Mouse (Mus musculus) macrophage (primary cell): ENCODE results near the gene Jag1. TPM values are rescaled to one million over a fixed set of nuclear protein-coding genes. Genes with fewer than 3 reads are reported as not detected.

Experiments
- H3K27ac ChIP-seq: fragments of 350-480 bp; formaldehyde crosslinking; 2 replicates; pipeline ENCODE4 v1.9.0; 2021
- H3K36me3 ChIP-seq: fragments of 350-480 bp; formaldehyde crosslinking; 2 replicates; pipeline ENCODE4 v1.9.0; 2021; ENCODE audit errors: inconsistent target
- H3K4me3 ChIP-seq: fragments of 350-480 bp; formaldehyde crosslinking; 2 replicates; pipeline ENCODE4 v1.9.0; 2021; ENCODE audit errors: inconsistent target
- H3K79me2 ChIP-seq: fragments of 350-480 bp; formaldehyde crosslinking; 2 replicates; pipeline ENCODE4 v1.9.0; 2021; ENCODE audit errors: inconsistent target
- WGBS: methylation state at CpG from one replicate; pipeline ENCODE4 v1.1.7; 2026; ENCODE audit warnings: inconsistent platforms; ENCODE audit not compliant: missing documents; 5-methylcytosine and 5-hydroxymethylcytosine counted together
- polyA plus RNA-seq: library from polyadenylated mRNA; stranded (reverse); fragments of 250-400 nt; gene quantifications from 3 replicates; pipeline ENCODE4 v1.2.4, GENCODE M21; 2018; ENCODE audit warnings: inconsistent platforms

Jag1 gene
- polyA plus RNA-seq, 1 experiment from 2014 or later = 2.2 TPM

- no peaks in the 10 kb centered on the region for H3K79me2 ChIP-seq
- 100% methylated on average over 1 of the region's 1 CpGs for WGBS
- H3K27ac ChIP-seq = no peak overlapping the region
- no peak overlapping the region for H3K4me3 ChIP-seq
- H3K36me3 ChIP-seq = no peaks in the 10 kb centered on the region
These were observed 66.5 kb downstream of the Jag1 start for GRCm38 (mm10) chr2:137049906-137050305.

- Histone ChIP-seq H3K4me3 (no peak overlapping the region), H3K79me2 (no peaks in the 10 kb centered on the region), H3K27ac (no peak overlapping the region), H3K36me3 (no peaks in the 10 kb centered on the region)
- 100% methylated on average over 1 of the region's 2 CpGs for WGBS
These were observed 67.1 kb downstream of the Jag1 start for GRCm38 (mm10) chr2:137049367-137049766.

- WGBS = 100% methylated on average over 2 of the region's 2 CpGs
- Histone ChIP-seq H3K4me3 (no peak overlapping the region), H3K27ac (no peak overlapping the region), H3K36me3 (no peaks in the 10 kb centered on the region), H3K79me2 (no peaks in the 10 kb centered on the region)
These were observed 72.3 kb downstream of the Jag1 start for GRCm38 (mm10) chr2:137044122-137044521.

Other genes starting within 250 kb of the Jag1 start
- gene AL731706.2, start 231.0 kb downstream of the Jag1 start, polyA plus RNA-seq = 17.0 TPM in 1 of 3 replicates, not detected in the others
- gene Slx4ip, start 225.4 kb downstream of the Jag1 start, polyA plus RNA-seq = 3.9 to 6.4 TPM (median 4.0 TPM) in 3 replicates
- 6.9 to 25.4 TPM (median 19.1 TPM) in 3 replicates for gene AL731706.1, start 225.3 kb downstream of the Jag1 start, polyA plus RNA-seq
- 4.2 to 14.7 TPM (median 6.5 TPM) in 3 replicates for gene Mkks, start 225.3 kb downstream of the Jag1 start, polyA plus RNA-seq